In genomic region chr4:98545376-98545775, GRCm38 (mm10) we compare ENCODE assay signal across 10 mouse cellular contexts.
DNase-seq lines count a peak whose midpoint lies in the region; ATAC-seq and TF ChIP-seq lines count a peak whose summit lies in the region.
"Had no signal": no experiment of that assay in that cellular context is flagged by ENCODE, and none has a peak within 500 bp of the region (broad histone marks: within the 10 kb centered on the region; RNA-seq: fewer than 3 reads in every experiment).

No protein-coding gene starts in this region.

- H3K9me3 ChIP-seq in kidney, embryonic 15.5 days (replicated peaks), result no peaks in the 10 kb centered on the region
- H3K9me3 ChIP-seq in kidney, embryonic 14.5 days (ENCODE audit: control insufficient read depth, low read length), result no peaks in the 10 kb centered on the region
- H3K9me3 ChIP-seq in lung, embryonic 14.5 days (ENCODE audit: low read depth, low read length), result no peaks in the 10 kb centered on the region
- H3K9me3 ChIP-seq: embryonic facial prominence, embryonic 15.5 days had no signal

- no peak overlapping the region for H3K4me2 ChIP-seq in kidney, embryonic 15.5 days
- H3K4me2 ChIP-seq in kidney, embryonic 14.5 days (replicated peaks; ENCODE audit: low read depth, low read length), result no peak overlapping the region
- no peak overlapping the region for H3K4me2 ChIP-seq in lung, embryonic 14.5 days
- H3K4me2 ChIP-seq: embryonic facial prominence, embryonic 15.5 days had no signal

- no peaks in the 10 kb centered on the region for H3K36me3 ChIP-seq in kidney, embryonic 15.5 days
- no peaks in the 10 kb centered on the region for H3K36me3 ChIP-seq in kidney, embryonic 14.5 days (ENCODE audit: control insufficient read depth, insufficient read depth, low read length)
- no peaks in the 10 kb centered on the region for H3K36me3 ChIP-seq in lung, embryonic 14.5 days (ENCODE audit: insufficient read depth)
- H3K36me3 ChIP-seq: embryonic facial prominence, embryonic 15.5 days had no signal

- WGBS in kidney, embryonic 15.5 days, result 36% methylated on average over 1 of the region's 1 CpGs
- WGBS in kidney, embryonic 14.5 days, result 36% methylated on average over 1 of the region's 1 CpGs
- 22% methylated on average over 1 of the region's 1 CpGs for WGBS in lung, embryonic 14.5 days

- H3K27me3 ChIP-seq in kidney, embryonic 15.5 days, result no peaks in the 10 kb centered on the region
- no peaks in the 10 kb centered on the region for H3K27me3 ChIP-seq in kidney, embryonic 14.5 days (ENCODE audit: control insufficient read depth, insufficient read depth, low read length)
- H3K27me3 ChIP-seq in lung, embryonic 14.5 days (ENCODE audit: insufficient read depth, low read length), result no peaks in the 10 kb centered on the region
- H3K27me3 ChIP-seq: embryonic facial prominence, embryonic 15.5 days had no signal

- ATAC-seq in kidney, embryonic 15.5 days (replicated peaks; ENCODE audit: low FRiP score), result 0 out of 2 replicates have a peak, but pooled peaks have one; percentile 40
- no peak for ATAC-seq in kidney, embryonic 14.5 days (ENCODE audit: low FRiP score, low TSS enrichment)
- ATAC-seq in lung, embryonic 14.5 days (ENCODE audit: insufficient read depth), result peak; percentile 82

- peak; percentile 74 for TF ChIP-seq CTCF in lung, embryonic 14.5 days (IDR thresholded peaks at IDR 0.05; ENCODE audit: low read depth)

- no peak overlapping the region for H3K27ac ChIP-seq in kidney, embryonic 15.5 days
- H3K27ac ChIP-seq in kidney, embryonic 14.5 days (ENCODE audit: low read depth, low read length), result no peak overlapping the region
- H3K27ac ChIP-seq in lung, embryonic 14.5 days (ENCODE audit: low read depth), result no peak overlapping the region
- H3K27ac ChIP-seq: embryonic facial prominence, embryonic 15.5 days; macrophage had no signal

- H3K4me3 ChIP-seq in kidney, embryonic 15.5 days (replicated peaks), result no peak overlapping the region
- no peak overlapping the region for H3K4me3 ChIP-seq in kidney, embryonic 14.5 days (ENCODE audit: low read length)
- H3K4me3 ChIP-seq in lung, embryonic 14.5 days (ENCODE audit: low read depth, low read length), result no peak overlapping the region
- H3K4me3 ChIP-seq: embryonic facial prominence, embryonic 15.5 days had no signal

- peak; percentile 15 for DNase-seq in ZHBTc4 (ENCODE audit: low read depth, low spot score)
- peak; percentile 46 for DNase-seq in embryo, embryonic 11 days
- DNase-seq in lung, embryonic 14.5 days, result peak; percentile 72
- DNase-seq in thymus, postnatal 25 days, result peak; percentile 15
- DNase-seq in right cerebral cortex, postnatal 36 days (ENCODE audit: low spot score in 2 of 2), result no peak
- no peak for DNase-seq in right cerebral cortex, adult 18-20 months

- no peaks in the 10 kb centered on the region for H3K4me1 ChIP-seq in kidney, embryonic 15.5 days
- no peaks in the 10 kb centered on the region for H3K4me1 ChIP-seq in kidney, embryonic 14.5 days (ENCODE audit: control insufficient read depth, insufficient read depth, low read length)
- H3K4me1 ChIP-seq in lung, embryonic 14.5 days (ENCODE audit: insufficient read depth), result no peaks in the 10 kb centered on the region
- H3K4me1 ChIP-seq: embryonic facial prominence, embryonic 15.5 days had no signal

- H3K9ac ChIP-seq in kidney, embryonic 15.5 days, result no peak overlapping the region
- H3K9ac ChIP-seq in kidney, embryonic 14.5 days (ENCODE audit: low read depth, low read length), result no peak overlapping the region
- no peak overlapping the region for H3K9ac ChIP-seq in lung, embryonic 14.5 days
- H3K9ac ChIP-seq: embryonic facial prominence, embryonic 15.5 days had no signal

Comparison
In these comparisons a context has a peak if more than half of its experiments do, and no peak if none do; other contexts are left out.
1. DNase-seq: peak in ZHBTc4 (single experiment), embryo, embryonic 11 days (single experiment), lung, embryonic 14.5 days (single experiment) and thymus, postnatal 25 days (single experiment); none in right cerebral cortex, postnatal 36 days (0 of 2) and right cerebral cortex, adult 18-20 months (single experiment).